Mouse (Mus musculus) myocyte (in vitro differentiated cells): ENCODE data around the gene Rbm5.

ENCODE experiments used
- CEBPB ChIP-seq: IDR thresholded peaks from 2 replicates; pipeline ENCODE4 v1.6.1; 2011; ENCODE audit warnings: mild to moderate bottlenecking, moderate library complexity; ENCODE audit not compliant: poor library complexity, insufficient read depth, severe bottlenecking
- E2F4 ChIP-seq: IDR thresholded peaks from one replicate; pipeline ENCODE4 v1.6.1; 2011; ENCODE audit warnings: mild to moderate bottlenecking, control low read depth, moderate library complexity; ENCODE audit not compliant: insufficient read depth
- MYOG ChIP-seq, 3 experiments: IDR thresholded peaks; one replicate each; pipeline ENCODE4 v1.6.1; 2011; ENCODE audit warnings: control low read depth in 2 of 3, low read depth in 2 of 3, mild to moderate bottlenecking in 2 of 3; ENCODE audit not compliant: insufficient read length in 2 of 3, control insufficient read depth in 1 of 3, insufficient read depth in 1 of 3
- POLR2A ChIP-seq: IDR thresholded peaks from one replicate; pipeline ENCODE4 v1.6.1; 2011; ENCODE audit warnings: low read depth, mild to moderate bottlenecking, control low read depth, moderate library complexity; ENCODE audit not compliant: insufficient read length
- POLR2AphosphoS2 ChIP-seq: IDR thresholded peaks from one replicate; pipeline ENCODE4 v1.6.1; 2011; ENCODE audit warnings: low read depth, control low read depth; ENCODE audit not compliant: insufficient read length
- SRF ChIP-seq: IDR thresholded peaks from one replicate; pipeline ENCODE4 v1.6.1; 2011; ENCODE audit warnings: low read depth; ENCODE audit not compliant: control insufficient read depth, insufficient read length
- TCF12 ChIP-seq: IDR thresholded peaks from one replicate; pipeline ENCODE4 v1.6.1; 2011; ENCODE audit warnings: mild to moderate bottlenecking, control low read depth; ENCODE audit not compliant: poor library complexity, insufficient read depth, severe bottlenecking
- USF1 ChIP-seq: IDR thresholded peaks from one replicate; pipeline ENCODE4 v1.6.1; 2011; ENCODE audit warnings: low read depth, mild to moderate bottlenecking, control low read depth, moderate library complexity

DNA sequence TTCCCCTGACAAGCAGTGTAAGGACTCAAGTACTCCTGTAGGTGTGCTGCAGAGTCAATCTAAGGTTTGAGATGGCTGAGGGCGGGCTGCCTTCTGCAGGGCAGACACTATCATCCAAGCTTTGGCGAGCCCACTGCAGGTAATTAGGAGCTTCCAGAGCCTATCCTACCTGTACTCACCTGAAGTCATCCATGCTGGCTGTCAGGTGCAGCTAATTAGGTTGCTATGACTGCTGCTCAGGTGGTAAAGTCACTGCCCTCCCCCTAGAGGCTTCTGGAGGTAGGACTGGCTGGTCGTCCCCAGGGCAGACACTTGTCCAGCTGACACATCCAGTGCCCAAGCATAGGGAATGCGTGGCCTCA lies 32.0 kb downstream of the Rbm5 start:
- TF ChIP-seq TCF12 (no peak), POLR2AphosphoS2 (peak; percentile 29), POLR2A (no peak), MYOG (IDR thresholded peaks at IDR 0.05; ENCODE audit: control insufficient read depth in 1 of 3, insufficient read depth in 1 of 3, insufficient read length in 2 of 3, low read depth in 2 of 3) (no peak), E2F4 (no peak), USF1 (no peak), SRF (no peak), CEBPB (no peak)
